Mouse (Mus musculus) lung, postnatal 10 days (tissue): ENCODE data around the gene Pan3.
A peak's percentile ranks its signal among the peaks of the same experiment; 100 is the strongest.

ENCODE experiments used
- DNase-seq: peaks from one replicate; pipeline ENCODE4 v3.0.0; 2021

Gene Pan3

DNA sequence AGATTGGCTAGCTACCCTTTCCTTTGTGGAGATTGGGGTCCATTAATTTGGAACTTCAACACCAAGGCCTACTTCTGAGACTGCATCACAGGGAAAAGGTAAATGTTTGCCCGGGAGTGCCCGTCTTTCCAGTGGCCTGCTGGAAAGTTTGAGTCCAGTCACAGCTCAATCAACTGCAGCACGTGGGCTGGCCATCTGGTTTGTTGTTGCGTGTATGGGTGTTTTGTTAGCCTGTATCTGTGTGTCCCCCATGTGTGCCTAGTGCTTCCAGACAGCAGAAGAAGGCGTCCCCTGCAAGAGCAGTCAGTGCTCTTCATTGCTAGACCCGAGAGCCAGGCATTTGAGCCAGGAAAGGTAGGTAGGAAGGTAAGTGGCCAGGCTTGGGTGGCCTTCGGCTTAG, 135.5 kb downstream of the Pan3 start:
- no peak for DNase-seq

DNA sequence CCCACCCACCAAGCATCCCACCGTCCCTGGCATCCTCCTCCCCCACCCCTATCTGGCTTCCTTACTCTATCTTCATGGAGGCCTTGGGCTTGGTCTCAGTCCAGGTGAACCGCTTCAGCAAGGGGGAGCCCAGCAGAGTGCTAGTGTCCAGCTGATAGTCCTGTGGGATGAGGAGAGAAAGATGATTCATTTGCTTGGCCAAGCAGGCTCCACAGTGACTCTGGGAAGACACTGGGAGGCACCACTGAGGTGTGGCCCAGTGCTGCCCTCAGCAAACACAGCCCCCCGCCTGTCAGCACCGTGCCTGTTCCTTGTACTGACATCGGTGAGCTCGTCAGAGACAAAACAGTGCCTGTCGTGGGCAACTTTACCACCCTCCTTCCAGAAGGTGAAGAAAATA, 136.4 kb downstream of the Pan3 start:
- DNase-seq = no peak

DNA sequence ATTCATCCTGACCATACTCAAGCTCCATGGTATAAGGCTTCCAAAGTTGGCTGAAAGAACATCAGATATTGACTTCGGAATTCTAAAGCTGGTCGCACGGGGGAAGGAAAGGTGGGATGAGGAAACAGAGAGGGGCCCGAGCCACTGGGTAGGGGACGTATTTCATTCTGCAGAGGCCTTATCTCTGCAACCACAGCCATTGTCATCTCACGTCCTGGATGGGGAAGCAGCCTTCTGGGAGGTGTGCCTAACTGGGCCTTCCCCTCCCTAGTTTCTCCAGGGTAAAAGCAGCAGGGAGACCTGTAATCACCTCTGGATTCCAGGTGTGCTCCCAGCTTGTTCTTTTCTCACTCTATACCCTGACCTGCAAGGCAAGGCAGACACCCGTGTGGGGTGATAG, 142.7 kb downstream of the Pan3 start:
- no peak for DNase-seq

DNA sequence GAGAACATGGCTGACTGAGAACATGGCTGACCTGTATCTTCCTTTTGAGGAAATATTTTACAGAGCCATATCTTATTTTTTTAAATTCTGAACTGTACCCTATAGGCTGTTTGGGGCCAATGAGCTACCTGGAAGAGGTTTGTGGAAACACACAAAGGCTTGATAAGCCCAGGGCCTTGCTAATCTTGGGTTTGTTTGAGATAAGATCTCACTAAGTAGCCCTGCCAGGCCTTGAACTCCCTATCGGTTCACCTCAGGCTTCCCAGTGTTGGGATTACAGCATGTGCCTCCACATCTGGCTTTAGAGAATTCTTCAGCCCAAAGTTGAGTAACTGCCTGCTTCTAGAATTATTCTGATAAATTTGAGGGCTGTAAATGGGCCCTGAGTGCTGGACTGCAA, 143.6 kb downstream of the Pan3 start:
- no peak for DNase-seq

DNA sequence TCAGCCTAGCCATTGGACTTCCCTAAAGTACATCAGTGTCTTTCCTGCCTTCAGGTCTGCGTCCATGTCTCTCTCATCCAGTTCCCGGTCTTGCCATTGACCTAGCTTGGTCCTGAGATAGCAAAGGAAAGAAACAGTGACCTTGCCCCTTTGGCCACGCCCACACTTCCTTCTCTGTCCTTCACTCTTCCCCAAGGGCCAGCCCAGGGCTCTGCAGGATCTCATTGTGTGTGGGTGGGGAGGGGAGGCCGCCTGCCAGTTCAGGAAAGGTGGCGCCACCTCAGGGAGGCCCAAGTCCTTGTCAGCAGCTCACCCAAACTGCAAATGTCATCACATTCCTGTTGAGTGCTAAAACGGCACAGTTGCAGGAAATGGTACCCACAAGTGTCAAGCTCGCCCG, 144.6 kb downstream of the Pan3 start:
- DNase-seq = peak; percentile 51

DNA sequence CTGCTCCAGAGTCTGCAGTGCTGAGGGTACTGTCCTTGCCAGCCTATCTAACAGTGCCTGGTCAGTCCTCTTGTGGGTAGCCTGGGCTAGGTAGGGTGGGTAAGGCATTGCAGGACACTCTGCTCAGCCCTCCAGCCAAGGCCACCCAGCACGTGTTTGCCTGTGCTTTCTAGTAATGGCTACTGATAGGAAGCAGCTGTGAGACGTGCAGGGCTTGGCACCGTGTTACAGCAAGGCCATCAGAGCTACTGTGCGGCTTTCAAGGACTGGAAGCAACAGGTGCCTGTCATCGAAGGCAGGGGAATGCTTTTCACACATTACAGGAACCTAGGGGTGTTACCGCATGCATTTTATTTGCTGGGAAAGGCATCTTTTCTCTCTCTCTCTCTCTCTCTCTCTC, 147.0 kb downstream of the Pan3 start:
- DNase-seq = no peak

DNA sequence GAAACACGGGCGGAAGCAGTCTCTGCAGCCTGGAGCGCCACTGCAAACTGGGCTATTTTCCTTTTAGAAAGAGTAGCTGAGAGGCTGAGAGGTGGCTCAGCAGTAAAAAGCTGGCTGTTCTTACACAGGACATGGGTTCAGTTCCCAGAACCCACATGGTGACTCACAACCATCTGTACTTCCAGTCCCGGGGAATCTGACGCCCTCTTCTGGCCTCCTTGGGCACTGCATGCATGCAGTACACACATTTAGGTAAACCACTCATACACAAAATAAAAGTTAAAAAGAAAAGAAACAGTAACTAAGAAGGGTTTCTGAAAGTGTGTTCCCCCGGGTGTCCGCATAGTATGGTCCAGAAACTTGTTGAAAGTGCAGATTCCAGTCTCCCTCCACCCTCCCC, 149.2 kb downstream of the Pan3 start:
- no peak for DNase-seq

DNA sequence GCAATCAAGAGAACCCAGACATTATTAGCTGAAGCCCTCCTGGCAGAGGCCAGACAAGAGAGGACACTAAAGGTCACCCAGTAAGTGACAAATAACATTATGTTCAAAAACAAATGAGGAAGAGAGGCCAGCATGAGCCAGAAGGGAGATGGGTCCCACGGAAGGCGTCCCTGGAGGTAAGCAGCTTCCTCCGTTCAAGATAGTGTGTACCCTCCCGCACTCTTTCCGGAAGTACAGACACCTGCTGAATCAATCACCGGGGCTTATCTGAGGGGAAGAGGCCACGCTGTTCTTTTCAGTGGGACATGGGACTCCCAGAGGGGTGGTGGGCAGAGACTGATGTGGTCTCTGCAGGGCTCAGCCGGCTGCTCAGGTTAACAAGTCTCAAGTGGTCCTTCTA, 149.7 kb downstream of the Pan3 start:
- DNase-seq = no peak

DNA sequence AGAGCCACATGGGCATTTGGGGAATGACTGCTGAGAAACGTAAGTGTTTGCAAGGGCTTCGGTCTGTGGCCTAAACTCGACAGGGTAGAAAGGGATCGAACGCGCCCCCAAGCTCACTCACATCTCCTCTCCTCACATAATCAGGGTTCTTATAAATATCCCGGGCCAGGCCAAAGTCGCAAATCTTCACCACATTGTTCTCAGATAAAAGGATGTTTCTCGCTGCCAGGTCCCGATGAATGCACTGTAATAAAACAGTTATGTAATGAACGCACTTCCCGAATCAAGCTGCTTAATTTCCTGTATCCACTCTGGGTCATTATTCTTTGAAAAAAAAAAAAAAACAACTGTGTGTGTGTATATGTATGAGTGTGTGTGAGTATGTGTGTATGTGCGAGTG, 150.2 kb downstream of the Pan3 start:
- peak; percentile 24 for DNase-seq

DNA sequence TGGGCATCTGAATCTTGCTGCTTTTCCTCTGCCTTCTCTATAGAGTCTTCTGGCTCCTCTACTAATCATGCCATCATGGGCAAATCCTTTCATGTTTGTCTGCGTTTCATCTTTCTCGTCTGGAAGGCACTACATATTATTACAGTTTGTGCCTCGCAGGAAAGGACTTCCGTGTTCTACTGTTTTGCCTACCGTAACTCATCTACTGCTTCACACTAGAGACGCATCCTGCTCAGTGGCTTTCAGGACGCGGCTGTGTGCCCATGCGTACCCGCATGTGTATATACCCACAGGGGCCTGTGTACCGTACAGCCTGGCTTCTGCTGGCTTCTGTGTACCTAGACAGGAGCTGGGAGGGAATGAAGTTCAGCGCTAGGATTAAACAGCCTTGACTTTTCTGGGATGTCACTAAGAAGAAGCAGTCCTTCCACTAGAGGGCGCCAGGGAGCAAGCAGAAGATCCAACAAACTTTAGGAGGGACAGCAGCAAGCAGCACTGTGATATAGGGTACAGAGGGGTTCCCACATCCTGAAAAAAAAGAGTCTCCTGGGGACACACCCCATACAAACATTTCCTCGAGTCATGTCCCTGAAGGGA, 153.8 kb downstream of the Pan3 start:
- DNase-seq = peak; percentile 89

DNA sequence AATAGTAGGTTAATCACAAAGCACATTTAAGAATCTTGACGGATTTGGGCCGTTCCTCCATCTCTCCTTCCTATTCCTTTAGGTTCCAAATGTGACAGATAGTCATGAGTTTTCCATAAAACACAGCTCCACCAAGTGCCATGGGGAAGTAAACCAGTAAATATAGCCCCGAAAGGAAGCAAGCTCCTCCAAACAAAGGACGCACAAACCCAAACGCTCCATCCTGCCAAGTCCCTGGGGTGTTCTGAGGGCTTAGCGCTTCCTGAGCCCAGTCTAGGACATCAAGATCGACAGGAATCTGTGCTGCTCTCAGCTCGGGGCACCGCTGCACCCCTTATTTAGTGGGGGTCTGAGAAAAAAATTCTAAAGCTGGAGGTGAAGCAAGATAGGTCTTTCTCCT, 154.7 kb downstream of the Pan3 start:
- DNase-seq = peak; percentile 64

DNA sequence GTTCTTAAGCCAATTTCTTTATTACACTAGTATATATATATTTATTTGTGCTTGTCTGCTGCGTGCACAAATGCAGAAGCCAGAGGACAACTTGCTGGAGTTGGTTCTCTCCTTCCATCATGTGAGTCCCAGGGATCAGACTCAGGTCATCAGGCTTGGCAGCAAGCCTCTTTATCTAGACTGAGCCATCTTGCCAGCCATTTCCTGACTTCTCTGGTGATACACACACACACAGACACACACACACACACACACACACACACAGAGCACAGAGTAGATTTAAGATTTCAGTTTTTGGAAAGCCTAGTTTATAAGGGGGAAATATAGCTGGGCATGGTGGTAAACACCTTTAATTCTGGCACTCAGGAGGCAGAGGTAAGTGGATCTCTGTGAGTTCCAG, 155.1 kb downstream of the Pan3 start:
- DNase-seq = peak; percentile 61

DNA sequence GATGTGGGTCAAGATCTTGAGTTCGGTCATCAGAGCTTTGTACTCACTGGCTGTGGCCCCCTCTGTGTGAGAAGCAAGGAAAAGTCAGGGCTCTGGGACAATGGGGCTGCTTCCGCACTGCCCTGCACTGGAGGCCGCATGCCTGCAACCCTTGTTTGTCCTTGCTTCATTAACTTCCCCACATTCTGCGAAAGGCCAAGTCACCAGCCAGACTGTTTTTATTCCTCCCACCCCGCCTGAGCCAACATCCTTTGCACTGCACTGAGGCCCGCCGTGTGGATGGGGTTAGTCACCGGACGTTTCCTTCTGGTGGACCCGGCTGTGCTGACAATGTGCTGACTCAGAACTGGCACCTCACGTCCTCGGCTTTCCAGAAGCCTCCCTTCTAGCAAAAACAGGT, 159.9 kb downstream of the Pan3 start:
- DNase-seq = peak; percentile 53

DNA sequence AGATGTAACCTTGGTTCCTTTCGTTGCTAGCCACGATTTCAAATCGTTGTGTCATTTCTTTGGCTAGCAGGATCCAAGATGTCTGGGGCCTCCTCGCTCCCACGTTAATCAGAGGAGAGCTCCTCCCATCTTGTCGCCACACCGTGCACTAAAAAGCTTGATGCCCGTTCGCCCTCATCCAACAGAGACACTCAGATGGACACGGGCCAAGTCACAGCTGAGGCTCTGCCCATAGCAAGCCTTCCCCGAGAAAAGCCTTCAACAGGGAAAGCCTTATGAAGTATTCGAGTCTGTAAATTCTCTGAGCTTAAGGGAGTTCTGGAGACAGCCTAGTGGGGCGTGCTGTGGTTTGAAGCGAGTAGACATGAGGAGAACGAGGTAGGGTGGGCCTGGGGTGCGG, 167.9 kb downstream of the Pan3 start:
- DNase-seq = peak; percentile 25
